Mouse (Mus musculus) heart, adult 11 months (tissue): Measurements from ENCODE around the gene Srbd1.
A peak's percentile ranks its signal among the peaks of the same experiment; 100 is the strongest.

ENCODE experiments used
- DNase-seq: peaks from one replicate; pipeline ENCODE4 v3.0.0; 2022

Srbd1 gene

GRCm38 (mm10) chr17:86032113-86032714 is 112.8 kb downstream of the Srbd1 start:
- peak; percentile 90 for DNase-seq

- peak; percentile 61 for DNase-seq
Observed at GRCm38 (mm10) chr17:86030016-86030415, 115.0 kb downstream of the Srbd1 start.

- no peak for DNase-seq
Observed at GRCm38 (mm10) chr17:86029175-86029574, 115.8 kb downstream of the Srbd1 start.

- peak; percentile 30 for DNase-seq
Observed at GRCm38 (mm10) chr17:86027577-86028199, 117.3 kb downstream of the Srbd1 start.

- DNase-seq, result peak; percentile 33
Observed at GRCm38 (mm10) chr17:86024589-86024988, 120.4 kb downstream of the Srbd1 start.

- peak; percentile 44 for DNase-seq
Observed at GRCm38 (mm10) chr17:86022366-86022765, 122.6 kb downstream of the Srbd1 start.

- no peak for DNase-seq
Observed at GRCm38 (mm10) chr17:86021815-86022214, 123.2 kb downstream of the Srbd1 start.

- peak; percentile 4 for DNase-seq
Observed at GRCm38 (mm10) chr17:86021231-86021630, 123.7 kb downstream of the Srbd1 start.

GRCm38 (mm10) chr17:86019793-86020192 is 125.2 kb downstream of the Srbd1 start:
- DNase-seq, result peak; percentile 23

GRCm38 (mm10) chr17:86014246-86014645 is 130.7 kb downstream of the Srbd1 start:
- no peak for DNase-seq

- DNase-seq, result peak; percentile 68
Observed at GRCm38 (mm10) chr17:86012576-86012975, 132.4 kb downstream of the Srbd1 start.

- no peak for DNase-seq
Observed at GRCm38 (mm10) chr17:86011849-86012248, 133.1 kb downstream of the Srbd1 start.

GRCm38 (mm10) chr17:86008401-86008800 is 136.6 kb downstream of the Srbd1 start:
- DNase-seq, result peak; percentile 88

- DNase-seq, result peak; percentile 67
Observed at GRCm38 (mm10) chr17:86002113-86002512, 142.9 kb downstream of the Srbd1 start.

GRCm38 (mm10) chr17:86001667-86002066 is 143.3 kb downstream of the Srbd1 start:
- peak; percentile 29 for DNase-seq

GRCm38 (mm10) chr17:85995727-85996126 is 149.2 kb downstream of the Srbd1 start:
- peak; percentile 96 for DNase-seq

- DNase-seq, result peak; percentile 91
Observed at GRCm38 (mm10) chr17:85995086-85995485, 149.9 kb downstream of the Srbd1 start.

GRCm38 (mm10) chr17:85989058-85989769 is 155.8 kb downstream of the Srbd1 start:
- DNase-seq, result peak; percentile 83

- DNase-seq, result peak; percentile 6
Observed at GRCm38 (mm10) chr17:85987531-85987930, 157.4 kb downstream of the Srbd1 start.

- peak; percentile 78 for DNase-seq
Observed at GRCm38 (mm10) chr17:85986624-85987023, 158.4 kb downstream of the Srbd1 start.

- peak; percentile 9 for DNase-seq
Observed at GRCm38 (mm10) chr17:85986181-85986580, 158.8 kb downstream of the Srbd1 start.

GRCm38 (mm10) chr17:85985131-85985530 is 159.8 kb downstream of the Srbd1 start:
- DNase-seq, result peak; percentile 55

- DNase-seq, result peak; percentile 56
Observed at GRCm38 (mm10) chr17:85982271-85982670, 162.7 kb downstream of the Srbd1 start.

- peak; percentile 30 for DNase-seq
Observed at GRCm38 (mm10) chr17:85981869-85982268, 163.1 kb downstream of the Srbd1 start.
